Mouse (Mus musculus): ENCODE data around the gene Ddx31.

Gene Ddx31

DNA sequence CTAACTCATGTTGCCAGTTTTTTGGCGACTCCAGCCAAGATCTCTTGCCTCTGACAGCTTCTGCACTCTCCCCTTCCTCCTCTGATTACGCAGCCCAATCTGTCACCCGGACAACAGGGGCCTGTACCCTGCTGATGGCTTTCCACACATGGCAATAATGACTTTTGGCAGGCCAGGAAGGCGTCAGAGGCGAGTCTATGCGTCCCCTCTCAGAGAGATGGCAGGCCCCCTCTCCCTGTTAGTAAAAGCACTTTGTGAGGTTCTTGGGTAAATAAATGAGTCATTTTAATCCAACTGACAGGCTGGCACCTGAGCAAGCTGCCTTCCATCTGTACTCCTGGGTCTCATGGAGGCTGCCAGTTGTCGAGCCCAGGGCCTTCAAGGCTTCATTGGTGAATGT lies 27.3 kb downstream of the Ddx31 start:
- DNase-seq (ENCODE audit: low spot score): no peak

DNA sequence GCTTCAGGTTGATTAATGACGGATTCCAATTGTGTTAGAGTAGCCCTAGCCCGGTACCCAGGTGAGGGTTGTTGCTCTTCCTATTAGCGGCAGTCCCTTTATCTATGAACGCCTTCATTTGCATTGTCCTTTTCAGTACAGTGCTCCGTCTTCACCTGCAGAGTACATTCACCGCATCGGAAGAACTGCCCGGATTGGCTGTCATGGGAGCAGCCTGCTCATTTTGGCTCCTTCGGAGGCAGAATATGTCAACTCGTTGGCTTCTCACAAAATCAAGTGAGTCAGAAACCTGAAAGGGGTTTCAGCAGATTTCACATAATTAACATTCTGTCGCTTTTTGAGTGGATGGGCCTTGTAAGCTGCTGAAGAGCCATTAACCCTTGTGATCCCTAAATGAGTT lies 35.3 kb downstream of the Ddx31 start:
- DNase-seq (ENCODE audit: low spot score): no peak

DNA sequence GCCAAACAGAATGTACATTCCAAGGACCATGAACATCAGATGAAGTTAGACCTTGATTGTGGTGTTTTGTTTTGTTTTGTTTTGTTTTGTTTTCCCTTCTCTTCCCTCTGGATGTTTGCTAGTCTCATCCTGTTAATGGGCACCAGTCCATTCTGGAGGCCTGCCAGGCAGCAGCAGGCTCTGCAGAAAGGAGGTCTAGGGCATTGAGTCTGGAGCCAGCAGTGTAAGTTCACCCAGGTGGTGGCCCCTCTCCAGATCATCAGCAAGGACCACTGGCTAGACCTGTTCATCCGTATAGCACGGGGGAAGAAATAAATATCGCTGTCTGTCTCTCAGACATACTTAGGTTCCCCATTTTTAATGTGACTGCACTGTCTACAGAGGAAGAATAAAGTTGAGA lies 41.1 kb downstream of the Ddx31 start:
- peak; percentile 27 for DNase-seq (ENCODE audit: low spot score)

GRCm38 (mm10) chr2:28882047-28882446 lies 41.8 kb downstream of the Ddx31 start:
- DNase-seq (ENCODE audit: low spot score): no peak

DNA sequence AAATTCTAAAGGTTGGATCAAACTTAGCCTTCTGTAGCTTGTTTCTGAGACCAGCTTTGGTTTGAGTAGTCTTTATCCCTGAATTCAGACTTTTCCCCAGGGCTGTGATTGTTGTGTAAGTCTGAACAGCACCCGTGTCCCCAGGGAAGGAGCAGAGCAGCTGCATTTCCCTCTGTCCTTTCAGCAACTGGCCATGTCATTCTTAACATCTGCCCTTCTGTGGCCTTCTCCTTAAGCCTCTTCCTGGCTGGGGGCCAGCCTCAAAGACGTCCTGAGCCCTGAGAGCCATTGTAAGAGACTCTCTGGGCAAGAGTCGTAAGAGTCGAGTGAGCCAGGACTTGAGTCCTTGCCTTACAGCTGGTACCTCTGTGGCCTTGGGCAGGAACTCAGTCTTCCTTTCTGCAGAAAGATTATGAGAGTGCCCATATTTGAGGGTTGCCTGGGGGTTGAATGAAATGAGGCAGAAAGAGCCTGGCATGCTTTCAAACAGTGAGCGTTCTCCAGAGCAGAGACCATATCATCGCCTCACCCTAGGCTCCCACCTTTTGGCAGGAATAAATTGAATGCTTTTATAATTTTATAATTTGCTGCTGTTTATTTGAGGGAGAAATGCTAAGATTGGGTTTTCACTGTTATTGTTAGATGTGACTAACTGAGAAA lies 42.8 kb downstream of the Ddx31 start:
- no peak for DNase-seq (ENCODE audit: low spot score)

DNA sequence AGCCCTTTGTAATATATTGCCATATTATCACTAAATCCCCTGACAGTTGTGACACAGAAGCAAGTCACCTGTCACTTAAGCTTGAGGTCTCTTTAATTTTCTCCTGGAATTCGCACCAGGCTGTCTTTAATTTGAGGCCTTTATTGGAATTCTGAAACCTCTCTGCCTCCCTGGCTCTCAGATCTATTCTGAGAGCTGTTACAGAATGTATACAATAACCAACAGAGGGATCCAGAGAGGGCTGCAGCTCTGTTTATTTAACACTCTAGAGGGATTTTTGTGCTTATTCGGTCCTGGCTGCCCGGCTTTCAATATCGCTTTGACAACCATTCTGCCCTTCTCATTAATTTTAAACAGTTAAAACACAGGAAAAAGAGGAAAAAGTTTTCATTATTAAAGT lies 44.7 kb downstream of the Ddx31 start:
- DNase-seq (ENCODE audit: low spot score): no peak

DNA sequence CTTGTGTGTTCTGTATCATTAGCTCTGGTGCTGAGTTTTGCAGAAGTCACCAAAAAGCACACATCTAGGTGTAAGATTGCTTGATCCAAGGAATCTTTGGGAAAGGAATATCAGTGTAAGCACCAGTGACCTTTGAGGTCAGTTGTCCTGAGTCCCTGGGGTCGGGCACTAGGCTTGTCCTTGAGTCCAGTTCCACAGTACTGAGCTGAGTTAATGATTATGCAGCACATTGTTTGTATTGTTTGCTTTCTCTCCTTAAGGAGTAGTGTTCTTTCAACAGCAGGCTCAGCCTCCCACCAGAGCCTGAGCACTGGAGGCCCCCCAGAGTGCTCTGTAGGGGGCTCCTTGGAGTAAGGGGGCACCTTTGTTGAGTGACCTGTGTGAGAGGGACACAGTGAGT lies 52.6 kb downstream of the Ddx31 start:
- no peak for DNase-seq (ENCODE audit: low spot score)

GRCm38 (mm10) chr2:28893526-28893925 lies 53.3 kb downstream of the Ddx31 start:
- DNase-seq (ENCODE audit: low spot score): no peak

- no peak for DNase-seq (ENCODE audit: low spot score)
These were observed 55.7 kb downstream of the Ddx31 start for GRCm38 (mm10) chr2:28895876-28896275.

DNA sequence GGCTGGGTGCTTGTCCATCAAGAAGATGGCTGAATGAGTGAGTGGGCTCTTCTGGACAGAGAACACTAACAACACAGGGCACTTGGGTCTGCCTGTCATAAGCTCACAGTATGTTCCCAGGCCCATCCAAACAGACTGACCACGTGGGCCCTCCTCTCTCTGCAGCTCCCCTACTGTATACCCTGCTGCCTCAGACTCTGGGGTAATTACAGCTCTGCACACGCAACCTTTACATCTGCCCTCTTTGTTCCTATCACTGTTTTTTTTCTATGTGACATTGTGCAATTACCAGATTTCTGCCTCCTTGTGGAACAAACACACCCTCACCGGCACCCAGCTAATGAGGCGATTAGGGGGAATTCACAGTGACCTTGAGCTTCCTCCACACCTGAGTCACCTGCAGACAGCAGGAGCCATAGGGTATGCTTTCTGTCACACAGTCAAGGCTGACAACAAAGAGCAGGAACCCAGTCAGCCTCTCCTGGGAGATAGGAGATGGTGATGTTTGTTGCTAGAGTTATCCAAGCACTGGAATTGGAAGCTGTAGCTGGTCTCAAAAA lies 57.2 kb downstream of the Ddx31 start:
- DNase-seq (ENCODE audit: low spot score): no peak

DNA sequence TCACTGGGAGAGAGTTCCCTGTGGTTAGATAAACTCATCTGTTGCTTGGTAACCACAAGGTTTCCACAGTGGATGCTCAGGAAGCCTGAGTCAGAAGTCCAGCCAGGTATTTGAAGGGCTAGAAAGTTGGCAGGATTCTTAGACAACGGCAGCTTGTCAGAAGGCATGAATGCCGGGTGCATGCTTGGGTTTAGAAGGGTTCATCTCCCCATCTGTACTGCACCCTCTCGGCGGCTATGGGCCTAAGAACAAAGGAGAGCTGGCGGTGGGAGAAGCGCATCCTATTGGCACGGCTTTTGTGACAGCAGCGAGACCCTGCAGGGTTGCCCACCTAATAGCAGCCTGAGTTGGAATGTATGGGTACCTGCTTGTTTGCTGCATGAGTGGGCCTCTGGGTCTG lies 62.1 kb downstream of the Ddx31 start:
- DNase-seq (ENCODE audit: low spot score): no peak

- no peak for DNase-seq (ENCODE audit: low spot score)
These were observed 63.7 kb downstream of the Ddx31 start for GRCm38 (mm10) chr2:28903871-28904270.

DNA sequence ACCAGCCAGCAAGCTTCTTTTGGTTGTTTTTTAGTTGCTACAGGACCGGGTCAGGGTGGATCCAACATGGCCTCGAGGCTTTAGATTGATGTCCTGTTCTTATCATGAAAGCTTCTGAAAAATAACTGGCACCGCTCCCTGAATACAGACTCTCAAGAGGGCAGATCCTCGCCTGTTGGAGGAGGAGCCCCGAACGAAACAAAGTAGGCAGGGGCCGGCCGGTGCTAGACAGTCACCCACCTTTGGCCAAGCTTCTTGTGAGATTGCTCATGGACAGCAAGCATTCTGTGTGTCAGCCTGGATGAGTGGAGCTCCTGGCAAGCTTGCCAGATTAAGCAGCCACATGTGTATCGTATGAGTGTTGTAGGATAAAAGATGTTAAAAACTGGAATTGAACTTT lies 64.6 kb downstream of the Ddx31 start:
- DNase-seq (ENCODE audit: low spot score): no peak

DNA sequence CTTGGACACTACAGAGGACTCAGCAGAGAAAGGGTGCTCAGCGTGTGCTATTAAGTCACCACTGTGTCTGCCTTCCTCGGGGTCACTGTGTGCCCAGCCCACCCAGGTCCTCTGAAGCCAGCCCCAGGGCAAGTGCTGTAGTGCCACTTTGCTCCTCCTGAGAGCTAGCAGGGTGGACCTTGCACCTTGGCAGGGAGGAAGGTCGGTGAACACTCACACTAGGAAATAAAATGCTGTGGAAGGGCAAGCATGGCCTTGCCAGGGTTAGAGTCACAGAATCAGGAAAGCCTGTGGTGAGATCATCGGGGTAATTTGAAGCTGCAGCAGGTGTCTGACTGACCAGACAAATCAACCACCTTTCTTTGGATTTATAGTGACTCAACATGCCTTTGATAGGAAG lies 65.4 kb downstream of the Ddx31 start:
- DNase-seq (ENCODE audit: low spot score): no peak

DNA sequence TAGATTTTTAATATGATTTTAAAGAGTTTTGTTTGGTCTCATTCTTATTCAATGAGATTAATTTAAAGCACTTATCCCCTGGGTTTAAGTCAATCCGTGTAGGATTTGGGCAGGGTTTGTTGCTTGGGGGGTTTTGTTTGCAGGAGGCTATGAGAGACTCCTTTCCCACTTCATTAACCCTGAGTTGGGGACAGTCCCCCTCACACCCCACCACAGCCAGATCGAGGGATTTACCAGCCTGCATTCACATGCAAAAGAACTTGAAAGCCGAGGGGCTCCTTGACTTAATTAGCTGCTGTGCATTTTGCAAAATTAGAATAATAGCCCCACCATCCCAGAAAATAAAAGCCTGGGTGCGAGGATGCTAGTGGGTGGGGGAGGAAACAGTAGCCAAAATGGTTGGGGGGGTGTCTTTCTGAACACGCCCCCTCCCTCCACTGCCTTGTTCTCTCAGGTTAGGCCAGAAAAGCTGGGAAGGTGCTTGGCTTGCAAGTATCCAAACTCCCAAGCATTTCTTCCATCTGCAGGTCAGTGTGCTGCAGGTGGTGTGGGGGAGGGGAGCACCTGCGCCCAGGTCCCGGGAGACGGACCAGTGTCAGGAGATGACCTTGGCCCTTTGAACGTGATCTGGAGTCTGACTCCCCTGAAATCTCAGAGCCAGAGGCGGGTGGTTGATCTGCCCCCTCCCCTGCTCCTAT lies 67.6 kb downstream of the Ddx31 start:
- DNase-seq (ENCODE audit: low spot score): no peak

DNA sequence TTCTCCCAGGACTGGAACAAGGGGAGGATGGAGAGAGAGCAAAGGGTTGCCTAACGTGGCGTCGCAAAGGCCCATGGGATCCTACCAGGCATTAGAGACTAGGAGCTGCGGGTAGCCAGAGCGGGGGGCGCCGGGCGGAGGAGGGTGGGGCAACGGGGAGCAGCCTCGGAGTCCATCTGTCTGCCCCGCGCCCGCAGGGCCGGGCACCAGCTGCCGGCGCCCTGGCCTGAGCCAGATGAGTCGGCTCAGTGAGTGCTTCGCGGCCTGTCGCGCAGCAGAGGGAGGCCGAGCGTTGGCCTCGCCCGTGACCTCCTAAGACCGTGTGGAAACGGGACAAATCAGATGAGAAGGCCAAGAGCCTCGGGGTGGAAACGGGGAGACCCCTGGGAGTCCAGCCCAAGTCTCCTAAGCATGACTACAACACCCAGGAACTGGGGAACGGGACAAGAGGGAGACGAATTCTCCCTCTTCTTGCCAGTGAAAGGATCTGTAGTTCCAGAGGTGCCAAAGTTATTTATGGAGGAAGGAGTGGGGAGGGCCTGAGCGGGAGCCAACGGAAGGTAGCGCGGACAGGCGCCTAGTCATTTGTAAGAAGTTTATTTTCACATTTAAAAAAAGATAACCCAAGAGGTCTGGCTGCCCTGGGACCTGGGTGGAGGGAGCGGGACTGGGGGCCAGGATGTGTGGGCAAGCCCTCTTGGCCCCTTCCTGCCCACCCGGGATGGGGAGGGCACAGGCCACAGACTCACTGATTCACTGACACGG lies 68.4 kb downstream of the Ddx31 start:
- no peak for DNase-seq (ENCODE audit: low spot score)

GRCm38 (mm10) chr2:28909186-28909817 lies 69.1 kb downstream of the Ddx31 start:
- no peak for DNase-seq (ENCODE audit: low spot score)

- no peak for DNase-seq (ENCODE audit: low spot score)
These were observed 69.9 kb downstream of the Ddx31 start for GRCm38 (mm10) chr2:28909818-28910710.

- DNase-seq (ENCODE audit: low spot score): no peak
These were observed 70.7 kb downstream of the Ddx31 start for GRCm38 (mm10) chr2:28910877-28911276.

DNA sequence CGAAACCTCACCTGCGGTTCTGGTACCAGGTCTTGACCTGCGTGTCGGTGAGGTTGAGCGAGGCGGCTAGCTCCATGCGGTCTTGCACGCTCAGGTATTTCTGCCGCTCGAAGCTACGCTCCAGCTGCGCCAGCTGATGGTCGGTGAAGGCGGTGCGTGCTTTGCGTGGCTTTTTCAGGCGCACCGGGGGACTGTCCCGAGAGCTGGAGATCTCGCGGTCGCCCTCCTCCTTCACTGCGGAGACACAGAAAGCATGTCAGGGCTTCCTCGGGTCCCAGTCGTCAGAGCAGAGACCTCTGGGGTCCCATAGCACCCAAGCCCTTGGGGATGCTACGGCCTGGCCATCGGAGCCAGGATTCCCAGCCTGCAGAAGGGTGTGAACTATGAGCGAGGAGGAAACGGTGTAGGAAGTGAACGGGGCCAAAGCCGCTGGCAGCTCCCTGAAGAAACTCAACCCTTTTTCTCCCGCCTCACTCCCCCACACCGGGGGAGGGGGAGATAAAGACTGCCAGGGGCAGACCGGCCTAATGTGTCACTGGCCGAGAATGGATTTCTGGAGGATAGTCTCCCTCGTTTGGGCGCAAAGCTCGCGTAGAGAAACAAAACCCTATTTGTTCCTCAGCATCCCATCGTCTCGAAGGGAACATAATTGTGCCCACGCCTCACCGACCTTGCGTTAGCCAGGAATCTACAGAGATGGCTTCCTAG lies 71.3 kb downstream of the Ddx31 start:
- DNase-seq (ENCODE audit: low spot score): no peak
